Mouse (Mus musculus) CH12.LX (cell line): ENCODE measurements around the gene Dkkl1.

ENCODE experiments used
- CHD1 ChIP-seq: IDR thresholded peaks from 2 replicates; pipeline ENCODE4 v1.6.1; 2012; ENCODE audit warnings: low read depth, low read length, improper control_type of control experiment, inconsistent platforms
- CTCF ChIP-seq, 2 experiments: IDR thresholded peaks in 1 of 2; conservative IDR thresholded peaks in 1 of 2; 2 replicates each; pipeline ENCODE4 v1.5.1; 2011 to 2012; ENCODE audit warnings: low read depth in 2 of 2, low read length in 2 of 2, improper control_type of control experiment in 1 of 2, inconsistent platforms in 1 of 2, mild to moderate bottlenecking in 1 of 2, moderate library complexity in 1 of 2
- ELF1 ChIP-seq: IDR thresholded peaks from 2 replicates; pipeline ENCODE4 v1.6.1; 2014; ENCODE audit warnings: low read depth, mild to moderate bottlenecking, inconsistent platforms, low read length, improper control_type of control experiment
- EP300 ChIP-seq: IDR thresholded peaks from 2 replicates; pipeline ENCODE4 v1.6.1; 2011; ENCODE audit warnings: low read length, improper control_type of control experiment
- GABPA ChIP-seq: IDR thresholded peaks from 2 replicates; pipeline ENCODE4 v1.6.1; 2012; ENCODE audit warnings: low read depth, low read length, improper control_type of control experiment, inconsistent platforms; ENCODE audit not compliant: insufficient replicate concordance
- HCFC1 ChIP-seq: IDR thresholded peaks from 2 replicates; pipeline ENCODE4 v1.6.1; 2012; ENCODE audit warnings: low read depth, mild to moderate bottlenecking, inconsistent platforms, low read length, improper control_type of control experiment
- IRF4 ChIP-seq: IDR thresholded peaks from 2 replicates; pipeline ENCODE4 v1.6.1; 2014; ENCODE audit warnings: low read depth, mild to moderate bottlenecking, inconsistent platforms, low read length, improper control_type of control experiment
- JUND ChIP-seq: conservative IDR thresholded peaks from 2 replicates; pipeline ENCODE4 v1.6.1; 2011; ENCODE audit warnings: low read depth, low read length, improper control_type of control experiment
- MAFK ChIP-seq: IDR thresholded peaks from 2 replicates; pipeline ENCODE4 v1.6.1; 2011; ENCODE audit warnings: low read length, improper control_type of control experiment; ENCODE audit not compliant: insufficient replicate concordance
- PAX5 ChIP-seq: IDR thresholded peaks from 2 replicates; pipeline ENCODE4 v1.6.1; 2012; ENCODE audit warnings: low read length, inconsistent platforms, mixed read lengths
- POLR2A ChIP-seq: IDR thresholded peaks from 2 replicates; pipeline ENCODE4 v1.6.1; 2011; ENCODE audit warnings: low read depth, mild to moderate bottlenecking, improper control_type of control experiment, low read length
- POLR2AphosphoS2 ChIP-seq: IDR thresholded peaks from 2 replicates; pipeline ENCODE4 v1.6.1; 2011; ENCODE audit warnings: low read depth, low read length, improper control_type of control experiment
- RAD21 ChIP-seq: IDR thresholded peaks from 2 replicates; pipeline ENCODE4 v1.6.1; 2011; ENCODE audit warnings: low read depth, mild to moderate bottlenecking, low read length, improper control_type of control experiment, moderate library complexity
- USF2 ChIP-seq: conservative IDR thresholded peaks from 2 replicates; pipeline ENCODE4 v1.6.1; 2011; ENCODE audit warnings: low read depth, low read length, improper control_type of control experiment

DNA sequence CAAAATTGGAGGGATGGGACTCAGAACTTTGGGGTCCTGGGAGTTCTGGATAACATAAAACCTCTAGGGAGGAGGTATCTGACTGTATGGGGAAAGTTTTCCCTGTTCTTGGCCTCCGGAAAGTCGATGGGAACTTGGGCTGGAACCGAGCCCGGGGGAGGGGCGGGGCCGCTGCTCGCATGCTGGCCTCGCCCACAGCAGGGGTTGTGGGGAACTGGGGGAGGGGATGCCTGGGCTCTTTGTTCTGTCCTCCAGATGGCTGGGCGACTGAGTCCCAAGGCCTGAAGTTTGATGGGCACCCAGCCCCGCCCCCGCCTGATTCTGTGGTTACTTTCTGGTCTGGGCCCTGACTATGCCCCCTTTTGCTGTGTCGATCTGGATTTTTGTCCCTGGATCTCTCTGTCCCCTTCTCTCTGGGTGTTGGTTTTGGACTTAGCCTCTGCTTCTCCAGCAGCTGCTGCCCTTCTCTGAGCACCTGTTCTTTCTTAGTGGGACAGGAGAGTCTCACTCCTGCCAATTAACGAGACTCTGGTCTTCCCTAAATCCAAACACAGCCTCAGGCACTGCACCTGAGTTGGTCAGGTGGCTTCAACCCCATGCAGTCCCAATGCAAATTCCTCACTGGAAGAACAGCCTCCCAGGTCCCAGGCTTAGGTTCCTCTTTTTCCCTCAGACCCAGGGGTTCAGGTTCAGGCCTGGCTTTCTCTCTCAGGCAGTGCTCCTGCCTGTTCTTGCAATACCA is 4.7 kb upstream of the Dkkl1 start:
- TF ChIP-seq MAFK (no peak), JUND (no peak), CTCF (conservative IDR thresholded peaks at IDR 0.05 in 1 of 2, IDR thresholded peaks at IDR 0.05 in 1 of 2; ENCODE audit: low read depth in 2 of 2, low read length in 2 of 2) (no peak), USF2 (no peak), ELF1 (no peak), EP300 (no peak), GABPA (no peak), POLR2A (no peak), RAD21 (no peak), IRF4 (no peak), PAX5 (no peak), CHD1 (no peak), HCFC1 (no peak), POLR2AphosphoS2 (no peak)
